Mouse (Mus musculus): ENCODE results near the gene 1810024B03Rik.
"Not testable (repeated sequence)": the region's sequence is repeated elsewhere in the genome, so short reads cannot be mapped to it uniquely, and the experiment has no call there.

Gene 1810024B03Rik

DNA sequence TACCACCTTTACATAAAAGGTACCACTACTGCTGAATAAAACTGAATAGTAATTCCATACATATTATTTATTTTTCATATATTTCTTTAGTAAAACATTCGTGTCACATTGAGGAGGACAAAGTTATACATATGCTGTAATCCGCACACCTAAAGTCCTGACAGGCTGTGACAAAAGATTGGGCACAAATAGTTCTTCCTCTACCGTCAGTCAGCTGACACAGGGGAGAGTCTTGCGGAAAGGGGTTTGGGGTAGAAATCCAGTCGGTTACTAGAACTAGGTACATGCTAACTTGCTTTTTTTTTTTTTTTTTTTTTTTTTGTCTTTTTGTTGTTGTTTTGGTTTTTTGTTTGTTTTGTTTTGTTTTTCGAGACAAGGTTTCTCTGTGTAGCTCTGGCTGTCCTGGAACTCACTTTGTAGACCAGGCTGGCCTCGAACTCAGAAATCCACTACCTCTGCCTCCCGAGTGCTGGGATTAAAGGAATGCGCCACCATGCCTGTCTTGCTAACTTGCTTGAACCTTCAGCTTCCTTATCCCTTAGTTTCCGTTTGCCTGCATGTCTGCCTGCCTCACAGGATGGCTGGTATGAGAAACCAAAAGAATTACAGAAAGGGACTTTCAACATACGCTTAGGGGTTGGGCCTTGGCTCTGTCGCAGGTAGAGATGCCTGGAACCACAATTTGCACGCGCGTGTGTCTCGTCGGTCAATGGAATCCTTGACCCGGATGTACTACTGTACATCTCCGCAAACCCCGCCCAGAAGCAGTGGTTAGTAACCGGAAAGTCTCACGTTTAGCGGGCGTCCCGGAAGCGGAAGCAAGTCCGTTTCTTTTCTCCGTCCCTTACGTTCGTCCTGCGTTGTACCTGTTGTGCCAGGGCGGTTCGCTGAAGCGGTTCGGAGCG is at the start of gene 1810024B03Rik, which contains the start of gene Snrnp200:
Gene 1810024B03Rik (minus strand): TSS at position 734 of the 905 bp plus-strand sequence.
Gene Snrnp200 (plus strand): TSS at position 840 of the 905 bp plus-strand sequence.
- DNase-seq = peak; percentile 95

DNA sequence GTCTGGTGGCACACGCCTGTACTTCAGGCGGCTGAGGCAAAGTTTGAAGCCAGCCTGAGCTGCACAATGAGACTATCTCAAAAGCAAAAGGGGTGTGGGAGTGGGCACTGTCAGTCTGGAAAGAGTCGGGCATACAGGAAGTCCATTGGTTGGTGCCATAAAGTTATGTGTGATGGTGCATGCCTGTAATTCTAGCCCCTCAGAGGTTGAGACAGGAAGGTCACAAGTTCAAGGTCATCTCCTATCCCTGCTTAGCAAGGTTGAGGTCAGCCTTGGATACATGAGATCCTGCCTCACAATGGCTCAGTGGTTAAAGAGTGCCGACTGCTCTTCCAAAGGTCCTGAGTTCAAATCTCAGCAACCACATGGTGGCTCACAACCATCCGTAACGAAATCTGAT is 47.2 kb upstream of the 1810024B03Rik start:
- DNase-seq = no peak

DNA sequence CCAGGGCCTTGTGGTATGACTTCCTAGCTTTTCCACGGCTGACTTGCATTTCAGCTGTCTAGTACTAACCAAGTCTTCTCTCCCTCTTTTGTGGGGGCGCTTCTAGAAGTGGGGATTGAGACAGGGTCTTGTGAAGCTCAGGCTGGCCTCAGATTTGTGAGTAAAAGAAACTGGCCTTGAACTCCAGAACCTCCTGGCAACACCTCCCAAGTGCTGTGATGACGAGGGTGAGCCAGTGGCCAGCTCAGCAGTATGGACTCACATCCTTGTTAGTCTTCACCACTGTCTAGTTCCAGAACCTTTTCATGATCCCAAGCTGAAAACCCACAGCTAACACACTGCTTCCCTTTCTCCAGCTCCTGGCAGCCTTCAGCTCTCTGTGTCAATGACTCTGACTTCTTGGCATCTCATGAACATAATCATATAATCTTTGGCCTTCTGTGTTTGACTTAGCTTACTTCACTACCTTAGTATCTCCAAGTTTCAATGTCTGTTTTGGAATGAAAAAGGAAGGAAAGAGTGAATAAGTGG is 46.6 kb upstream of the 1810024B03Rik start:
- DNase-seq = no peak

DNA sequence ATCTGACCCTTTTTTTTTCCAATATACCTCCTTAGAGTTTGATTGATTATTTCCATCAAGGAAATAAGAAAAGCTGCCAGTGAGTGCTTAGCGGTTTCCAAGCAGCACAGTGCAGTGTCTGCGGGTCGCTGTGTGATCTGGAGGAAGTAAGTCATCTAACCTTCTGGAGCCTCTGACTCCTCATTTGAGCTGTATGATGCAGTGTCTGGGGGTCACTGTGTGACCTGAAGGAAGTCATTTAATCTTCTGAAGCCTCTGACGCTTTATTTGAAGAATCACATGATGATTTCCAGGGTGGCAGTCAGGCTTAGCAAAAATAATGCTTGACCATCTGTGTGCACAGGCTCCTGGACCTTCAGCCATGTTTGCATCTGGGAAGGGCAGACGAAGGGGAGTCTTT is 44.7 kb upstream of the 1810024B03Rik start:
- DNase-seq = no peak

DNA sequence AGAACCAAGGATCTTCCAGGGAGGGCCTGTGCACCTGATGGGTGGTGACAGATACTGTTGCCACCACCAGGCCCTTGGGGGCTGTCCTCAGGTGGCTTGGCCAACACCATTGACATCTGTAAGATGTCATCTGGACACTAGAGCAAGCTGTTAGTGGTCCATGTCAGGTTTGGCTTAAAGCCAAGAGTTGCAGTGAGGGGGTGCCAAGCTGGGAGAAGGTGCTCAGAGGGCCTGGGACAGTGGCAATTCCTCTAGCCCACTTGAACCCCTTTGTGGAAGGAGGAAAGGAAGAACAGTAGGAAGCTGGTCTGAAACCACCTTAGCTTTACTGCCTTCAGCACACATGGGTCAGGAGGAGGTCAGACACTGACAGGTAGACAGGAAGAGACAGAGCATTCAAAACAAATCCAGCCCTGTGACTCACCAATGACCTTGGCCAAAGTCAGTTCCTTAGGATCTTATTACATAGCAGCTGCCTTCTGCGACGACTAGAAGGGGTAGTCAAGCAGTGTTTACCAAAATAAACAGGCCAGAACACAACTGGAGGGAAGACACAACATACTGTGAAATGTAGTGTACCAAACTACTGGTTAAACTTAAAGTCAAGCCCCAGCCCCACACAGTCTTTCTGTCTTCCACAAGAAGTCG is 43.9 kb upstream of the 1810024B03Rik start:
- DNase-seq = no peak

DNA sequence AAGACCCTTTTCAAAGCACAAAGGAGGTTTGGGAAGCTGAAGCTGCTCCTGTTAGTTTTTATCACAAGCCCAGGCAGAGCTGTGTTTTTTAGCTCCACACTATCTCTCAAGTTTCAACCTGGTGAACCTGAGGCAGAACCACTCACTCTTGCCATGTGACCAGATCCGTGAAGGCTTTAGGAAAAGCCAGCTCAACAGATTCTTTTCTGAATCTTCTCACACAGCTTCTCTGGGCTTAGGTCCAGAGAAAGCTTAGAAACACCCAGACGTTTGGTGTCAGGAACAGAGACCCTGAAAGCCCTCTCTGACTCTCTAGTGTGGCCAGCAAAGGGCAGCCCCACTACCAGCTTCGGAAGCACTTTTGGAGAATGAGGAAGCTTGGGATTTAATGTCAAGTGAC is 43.4 kb upstream of the 1810024B03Rik start:
- DNase-seq = no peak

DNA sequence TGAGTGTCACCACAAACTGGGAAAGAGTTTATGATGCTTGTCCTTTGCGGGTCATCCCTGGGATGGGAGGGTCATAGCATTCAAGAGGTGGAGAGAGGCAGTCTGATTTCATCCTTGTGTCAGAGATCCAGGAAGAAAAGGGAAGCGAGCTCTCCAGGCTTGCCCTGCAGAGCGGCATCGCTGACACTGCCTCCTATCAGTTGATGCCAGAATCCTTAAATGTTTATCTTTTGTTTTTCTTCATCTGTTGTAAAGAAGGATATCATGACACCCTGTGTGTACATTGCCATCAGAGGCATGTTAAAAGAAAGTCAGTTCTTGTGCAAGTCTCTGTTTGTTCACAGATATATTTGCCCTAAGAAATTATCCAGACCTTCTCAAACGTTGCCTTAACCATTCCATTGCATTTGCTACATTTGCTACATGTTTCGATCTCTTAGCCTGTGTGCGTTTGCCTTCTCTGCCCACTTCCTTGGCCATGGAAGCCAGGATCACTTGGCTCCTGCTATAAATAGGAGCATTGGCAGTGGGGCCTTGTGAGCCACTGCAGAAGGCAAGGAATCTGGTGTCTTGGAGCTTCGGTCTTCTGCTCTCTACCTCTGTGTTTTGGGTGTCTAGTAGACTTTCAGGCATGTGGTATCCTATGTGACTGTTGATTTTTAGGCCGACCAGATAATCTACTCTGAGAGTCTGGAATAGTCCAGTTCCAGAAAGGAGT is 42.4 kb upstream of the 1810024B03Rik start:
- no peak for DNase-seq

DNA sequence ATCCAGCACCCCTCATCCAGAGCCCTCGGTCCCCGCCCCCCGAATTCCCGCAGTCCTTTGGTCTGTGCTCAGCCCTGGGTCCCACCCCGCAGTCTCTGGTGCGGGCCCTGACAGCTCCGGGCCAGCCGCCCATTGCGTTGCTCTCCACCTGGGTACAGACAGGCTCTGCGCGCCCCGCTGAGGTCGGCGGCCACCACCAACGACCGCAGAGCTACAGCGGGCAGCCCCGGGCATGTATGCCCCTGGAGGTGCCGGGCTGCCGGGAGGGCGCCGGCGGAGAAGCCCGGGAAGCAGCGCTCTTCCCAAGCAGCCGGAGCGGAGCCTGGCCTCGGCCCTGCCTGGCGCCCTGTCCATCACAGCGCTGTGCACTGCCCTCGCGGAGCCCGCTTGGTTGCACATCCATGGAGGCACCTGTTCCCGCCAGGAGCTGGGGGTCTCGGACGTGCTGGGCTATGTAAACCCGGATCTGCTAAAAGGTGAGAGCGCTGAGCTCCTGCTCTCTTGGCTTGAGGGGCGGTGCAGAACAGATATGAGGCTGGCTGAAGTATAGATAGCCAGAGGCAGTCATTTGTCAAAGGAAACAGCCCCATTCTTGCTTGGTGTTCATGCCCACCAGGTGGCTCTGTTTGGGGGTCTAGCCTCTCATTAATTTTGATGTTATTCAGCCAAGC is 40.4 kb upstream of the 1810024B03Rik start:
- peak; percentile 75 for DNase-seq

DNA sequence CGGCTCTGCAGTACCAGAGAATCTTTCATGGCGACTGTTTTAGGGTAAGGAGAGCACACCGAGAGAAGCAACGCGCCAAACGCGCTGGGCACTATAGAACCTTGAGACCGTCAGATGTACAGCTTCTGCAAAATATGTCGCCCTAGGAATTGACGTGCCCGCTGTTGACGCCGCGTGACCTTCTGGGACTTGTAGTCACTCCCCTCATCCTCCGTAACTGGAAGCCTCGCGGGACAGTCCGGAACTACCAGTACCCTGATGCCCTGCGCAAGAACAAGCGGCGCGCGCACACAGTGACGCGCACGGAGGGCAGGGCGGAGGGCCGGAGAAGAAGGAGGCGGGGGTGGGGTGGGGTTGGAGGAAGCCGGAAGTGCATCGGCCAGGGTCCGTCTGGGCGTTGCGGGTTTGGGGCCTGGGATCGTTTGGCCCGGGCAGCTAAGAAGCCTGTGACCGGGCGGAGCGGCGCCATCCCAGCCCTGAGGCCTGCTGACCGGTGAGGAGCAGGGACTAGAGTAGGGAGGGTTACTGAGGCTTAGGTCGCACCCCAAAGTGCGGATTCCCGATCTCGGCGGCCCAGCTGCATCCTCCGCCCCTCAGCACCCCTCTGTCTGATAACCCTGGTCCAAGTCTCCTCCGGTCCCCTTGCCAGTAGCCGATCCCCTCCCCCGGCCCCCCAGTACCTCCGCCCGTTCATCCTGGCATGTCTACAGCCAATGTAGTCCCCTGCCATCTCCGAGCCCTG is 39.7 kb upstream of the 1810024B03Rik start, which contains the start of the genes Ciao1 and Tmem127:
Gene Ciao1 (minus strand): TSS at position 225 of the 742 bp plus-strand sequence.
Gene Tmem127 (plus strand): TSS at position 317 of the 742 bp plus-strand sequence.
- DNase-seq = peak; percentile 98

DNA sequence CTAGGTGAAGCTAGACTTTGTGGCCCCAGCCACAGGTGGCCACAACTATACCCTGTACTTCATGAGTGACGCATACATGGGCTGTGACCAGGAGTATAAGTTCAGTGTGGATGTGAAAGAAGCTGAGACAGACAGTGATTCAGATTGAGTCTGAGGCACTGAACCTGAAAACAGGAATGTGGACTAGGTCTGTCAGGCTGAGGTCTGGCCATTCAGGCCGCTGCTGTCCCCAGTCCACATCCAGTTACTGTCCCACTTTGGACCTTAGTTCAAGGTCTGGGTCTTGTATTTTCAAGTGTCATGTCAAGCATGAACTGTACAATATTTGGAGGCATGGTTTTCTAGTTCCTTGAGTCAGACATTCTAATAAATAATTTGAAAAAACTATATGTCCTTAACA is 32.0 kb upstream of the 1810024B03Rik start:
- DNase-seq = no peak

DNA sequence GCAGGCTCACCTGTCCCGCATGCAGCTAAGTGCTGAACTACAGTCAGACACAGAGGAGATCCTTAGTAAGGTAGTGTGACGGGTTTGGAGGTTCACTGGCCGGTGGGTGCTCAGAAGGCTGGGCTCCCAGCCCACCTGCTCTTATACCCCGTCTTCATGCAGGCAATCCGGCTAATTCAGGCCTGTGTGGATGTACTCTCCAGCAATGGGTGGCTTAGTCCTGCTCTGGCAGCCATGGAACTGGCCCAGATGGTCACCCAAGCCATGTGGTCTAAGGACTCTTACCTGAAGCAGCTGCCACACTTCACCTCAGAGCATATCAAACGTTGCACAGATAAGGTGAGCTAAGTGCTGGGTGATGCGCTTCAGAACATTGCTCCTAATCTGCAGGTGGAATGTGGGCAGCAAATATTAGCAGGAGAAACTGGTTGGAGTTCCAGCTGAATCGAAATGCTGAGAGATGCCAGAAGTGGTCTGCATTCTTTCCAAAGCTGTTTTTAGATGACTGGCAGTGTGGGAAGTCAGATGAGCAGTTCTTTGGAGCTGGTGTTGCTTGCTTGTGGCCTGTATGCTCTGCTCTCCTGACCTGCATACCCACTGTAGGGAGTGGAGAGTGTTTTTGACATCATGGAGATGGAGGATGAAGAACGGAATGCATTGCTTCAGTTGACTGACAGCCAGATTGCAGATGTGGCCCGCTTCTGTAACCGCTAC is 30.0 kb upstream of the 1810024B03Rik start:
- no peak for DNase-seq

DNA sequence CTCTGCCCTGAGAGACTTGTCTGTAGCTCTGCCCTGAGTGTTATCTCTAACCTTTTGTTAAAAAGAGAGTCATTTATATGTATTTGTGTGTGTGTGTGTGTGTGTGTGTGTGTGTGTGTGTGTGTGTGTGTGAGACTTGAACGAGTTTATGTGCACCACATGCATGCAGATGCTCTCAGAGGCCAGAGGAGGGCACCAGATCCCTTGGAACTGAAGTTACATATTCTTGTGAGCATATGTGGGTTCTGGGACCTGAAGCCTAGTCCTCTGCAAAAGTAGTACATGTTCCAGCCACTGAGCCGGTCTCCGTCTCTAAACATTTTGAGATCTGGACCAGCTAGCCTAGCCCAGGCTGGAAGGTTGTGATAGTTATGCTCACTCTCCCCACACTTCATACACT is 17.2 kb upstream of the 1810024B03Rik start:
- DNase-seq = no peak

DNA sequence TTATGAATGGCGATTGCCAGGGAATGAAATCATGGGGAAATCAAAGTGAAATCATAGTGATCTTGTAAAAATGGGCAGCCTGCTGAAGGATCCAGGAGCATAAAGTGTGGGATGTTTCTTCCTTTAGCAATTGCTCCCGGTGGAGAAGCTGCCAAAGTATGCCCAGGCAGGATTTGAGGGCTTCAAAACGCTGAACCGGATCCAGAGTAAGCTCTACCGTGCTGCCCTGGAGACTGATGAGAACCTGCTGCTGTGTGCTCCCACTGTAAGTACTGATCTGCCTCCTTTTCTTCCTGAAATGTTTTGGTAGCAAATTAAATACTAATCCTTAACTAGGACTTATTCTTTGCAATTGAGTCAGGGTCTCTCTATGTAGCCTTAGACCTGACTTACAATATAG is 9.7 kb upstream of the 1810024B03Rik start:
- no peak for DNase-seq

DNA sequence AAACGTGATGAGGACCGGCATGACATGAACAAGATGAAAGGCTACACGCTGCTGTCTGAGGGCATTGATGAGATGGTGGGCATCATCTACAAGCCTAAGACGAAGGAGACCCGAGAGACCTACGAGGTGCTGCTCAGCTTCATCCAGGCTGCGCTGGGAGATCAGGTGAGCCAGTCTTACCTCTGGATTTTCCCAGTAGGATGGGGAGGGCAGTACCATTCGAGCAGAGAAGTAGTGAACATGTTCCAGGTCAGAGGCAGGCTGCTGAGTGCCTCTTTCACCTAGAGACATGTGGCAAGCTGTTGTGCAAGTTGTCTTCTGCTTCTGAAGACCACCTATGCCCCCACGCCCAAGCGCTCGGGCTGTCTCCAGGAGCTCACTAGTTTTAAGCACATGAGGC is 2.6 kb upstream of the 1810024B03Rik start:
- DNase-seq = no peak

DNA sequence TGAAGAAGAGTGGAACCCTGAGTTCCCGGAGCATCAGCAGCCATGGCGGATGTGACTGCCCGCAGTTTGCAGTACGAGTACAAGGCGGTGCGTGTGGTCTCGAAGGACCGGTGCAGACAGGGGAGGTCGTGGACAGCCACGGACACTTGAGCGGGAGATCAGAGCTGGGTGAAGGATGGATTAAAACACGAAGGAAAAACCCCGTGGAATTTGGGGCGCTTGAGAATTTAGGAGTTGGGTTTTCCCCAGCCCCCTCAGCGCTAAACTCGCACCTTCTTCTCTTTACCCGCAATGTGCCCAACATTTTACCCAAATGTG is 331 bp upstream of the 1810024B03Rik start:
- no peak for DNase-seq

DNA sequence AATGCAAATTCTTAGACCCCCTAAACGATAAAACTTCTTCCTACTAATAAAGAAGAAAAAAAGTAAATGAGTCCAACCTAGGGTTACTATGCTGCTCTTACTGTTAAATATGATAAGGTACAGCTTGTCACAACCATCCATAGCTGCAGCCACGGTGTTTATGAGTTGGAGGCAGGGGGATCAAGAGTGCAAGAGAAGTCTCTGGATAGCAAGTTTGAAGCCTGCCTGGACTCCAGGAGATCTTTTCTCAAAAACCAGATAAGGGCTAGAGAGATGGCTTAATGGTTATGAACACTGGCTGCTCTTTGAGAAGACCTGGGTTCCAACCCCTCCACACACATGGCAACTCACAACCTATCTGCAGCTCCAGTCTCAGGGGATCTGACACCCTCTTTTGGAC is 1.2 kb downstream of the 1810024B03Rik start:
- DNase-seq = no peak

DNA sequence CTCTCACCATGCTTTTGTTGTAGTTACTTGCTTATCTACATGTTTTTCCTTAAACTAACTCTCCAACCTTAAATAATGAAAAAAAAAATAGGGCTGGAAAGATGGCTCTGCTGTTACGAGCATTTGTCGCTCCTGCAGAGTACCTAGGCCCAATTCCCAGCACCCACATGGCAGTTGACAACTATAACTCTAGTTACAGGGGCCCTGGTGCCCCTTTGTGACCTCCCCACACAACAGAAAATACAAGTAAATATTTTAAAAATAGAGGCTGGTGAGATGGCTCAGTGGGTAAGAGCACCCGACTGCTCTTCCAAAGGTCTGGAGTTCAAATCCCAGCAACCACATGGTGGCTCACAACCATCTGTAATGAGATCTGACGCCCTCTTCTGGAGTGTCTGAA is 2.1 kb downstream of the 1810024B03Rik start:
- not testable (repeated sequence) for DNase-seq

DNA sequence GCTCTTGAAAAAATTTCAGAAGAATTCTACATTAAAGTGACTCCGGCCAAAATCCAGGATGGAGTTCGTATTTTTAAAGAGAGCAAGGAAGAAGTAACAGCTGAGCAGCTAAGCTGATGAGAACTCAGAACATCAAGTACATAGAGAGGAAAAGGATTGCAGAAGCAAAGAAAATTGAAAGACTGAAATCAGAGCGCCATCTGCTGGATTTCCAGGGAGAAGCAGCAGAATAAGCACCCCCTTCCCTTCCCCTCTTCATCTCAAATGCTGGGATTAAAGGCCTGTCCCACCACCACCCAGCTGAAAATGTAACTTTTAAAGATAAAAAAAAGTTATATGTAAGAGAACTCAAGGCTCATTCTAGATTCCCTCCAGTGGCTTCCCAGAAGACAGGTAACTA is 3.1 kb downstream of the 1810024B03Rik start:
- no peak for DNase-seq

DNA sequence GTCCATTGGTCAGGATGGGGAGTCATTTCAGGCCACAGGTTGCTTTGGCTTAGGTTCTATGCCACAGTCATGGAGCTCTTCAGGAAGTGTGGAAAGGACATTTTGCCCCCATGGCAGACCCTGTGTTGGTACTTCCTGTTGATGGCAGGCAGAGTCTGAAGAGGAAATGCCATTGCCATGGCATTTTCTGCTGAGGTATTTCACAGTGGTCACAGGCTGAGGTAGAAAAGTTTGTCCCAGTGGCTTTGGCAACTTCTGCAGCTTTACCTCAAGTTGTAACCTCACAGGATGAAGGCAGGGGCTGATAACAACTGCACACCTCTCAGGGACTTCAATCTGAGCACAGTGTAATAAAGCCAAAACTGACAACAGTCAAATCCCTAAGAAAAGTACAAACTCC is 18.5 kb downstream of the 1810024B03Rik start:
- DNase-seq = no peak

DNA sequence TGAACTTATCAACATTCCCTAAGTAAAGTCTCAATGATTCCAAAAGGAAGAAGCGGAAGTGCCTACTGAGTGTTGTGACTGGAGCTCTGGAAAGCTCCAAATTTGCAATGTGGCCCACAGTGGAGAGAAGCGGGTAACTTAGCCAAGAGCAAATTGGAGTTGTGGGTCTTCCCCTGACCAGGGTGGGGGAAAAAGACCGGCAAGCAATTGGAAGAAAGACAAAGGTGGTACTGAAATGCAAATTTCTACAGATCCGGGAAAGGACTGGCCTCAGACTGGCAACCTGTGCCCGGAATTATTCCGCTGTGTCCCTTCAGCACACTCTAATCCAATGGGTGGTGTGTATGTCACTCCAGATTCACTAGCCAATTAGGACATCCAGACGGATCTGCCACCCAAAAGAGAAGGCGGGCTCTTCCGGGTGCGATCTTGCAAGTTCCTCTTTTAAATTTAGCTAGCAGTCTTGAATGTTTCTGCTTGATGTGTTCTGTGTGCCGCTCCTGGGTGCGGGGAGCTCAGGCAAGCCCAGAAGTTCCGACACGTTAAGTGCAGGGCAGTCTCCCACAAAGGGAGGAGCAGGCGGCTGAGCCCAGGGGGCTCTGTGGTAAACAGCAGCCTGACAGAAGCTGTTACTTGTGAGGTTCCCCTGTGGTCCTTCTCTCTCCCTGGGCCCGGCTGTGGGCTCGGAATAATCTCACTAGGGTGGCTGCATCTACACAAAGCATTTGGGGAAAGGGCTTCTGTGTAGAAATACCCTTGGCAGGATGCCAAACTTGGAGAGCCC is 25.3 kb downstream of the 1810024B03Rik start:
- peak; percentile 87 for DNase-seq

Measured in cerebellum, adult 11-12 months (tissue).